14 mouse cellular contexts compared by ENCODE assay signal in genomic region chr7:65436921-65437320, GRCm38 (mm10).
"Had no signal": no experiment of that assay in that cellular context is flagged by ENCODE, and none has a peak within 500 bp of the region (broad histone marks: within the 10 kb centered on the region; RNA-seq: fewer than 3 reads in every experiment).

No protein-coding gene starts in this region.

- H3K4me2 ChIP-seq: limb, embryonic 15.5 days; liver, embryonic 12.5 days; lung, embryonic 14.5 days; neural tube, embryonic 15.5 days; stomach, embryonic 15.5 days had no signal

- ATAC-seq: intestine, embryonic 16.5 days; liver, embryonic 12.5 days had no signal

- H3K4me1 ChIP-seq: limb, embryonic 15.5 days; liver, embryonic 12.5 days; stomach, embryonic 15.5 days had no signal

- H3K27me3 ChIP-seq: limb, embryonic 15.5 days; liver, embryonic 12.5 days; neural tube, embryonic 15.5 days; stomach, embryonic 15.5 days had no signal

- DNase-seq: kidney, adult 8-10 months; kidney, postnatal 25 days; lung, embryonic 14.5 days; lung, postnatal 10 days; lung, postnatal 4 days; midbrain, embryonic 14.5 days; thymus, postnatal 4 days had no signal

- H3K27ac ChIP-seq: limb, embryonic 15.5 days; liver, embryonic 12.5 days; midbrain, embryonic 10.5 days; neural tube, embryonic 15.5 days; stomach, embryonic 15.5 days had no signal

- H3K36me3 ChIP-seq: limb, embryonic 15.5 days; liver, embryonic 12.5 days; midbrain, embryonic 10.5 days; neural tube, embryonic 15.5 days; stomach, embryonic 15.5 days had no signal

- H3K9me3 ChIP-seq: limb, embryonic 15.5 days; liver, embryonic 12.5 days; neural tube, embryonic 15.5 days; stomach, embryonic 15.5 days had no signal

- H3K4me3 ChIP-seq: limb, embryonic 15.5 days; liver, embryonic 12.5 days; midbrain, embryonic 10.5 days; myocyte; neural tube, embryonic 15.5 days; stomach, embryonic 15.5 days had no signal

- H3K9ac ChIP-seq: limb, embryonic 15.5 days; liver, embryonic 12.5 days; lung, embryonic 14.5 days; neural tube, embryonic 15.5 days; stomach, embryonic 15.5 days had no signal
